Mouse (Mus musculus) 416B (cell line): ENCODE results near the gene Psme2.

Experiments
- DNase-seq: peaks from one replicate; pipeline ENCODE4 v3.0.0; 2011; ENCODE audit warnings: low read depth

Gene Psme2

GRCm38 (mm10) chr14:55596036-55596690 lies 5.2 kb upstream of the Psme2 start:
- no peak for DNase-seq

GRCm38 (mm10) chr14:55592226-55592625 lies 1.3 kb upstream of the Psme2 start:
- no peak for DNase-seq

- peak; percentile 96 for DNase-seq
Measured at GRCm38 (mm10) chr14:55591331-55591891, 498 bp upstream of the Psme2 start, which contains the start of gene Rnf31. Rnf31 (plus strand) TSS chr14:55591708.

GRCm38 (mm10) chr14:55589771-55590448 lies 1.0 kb downstream of the Psme2 start:
- DNase-seq = peak; percentile 57

GRCm38 (mm10) chr14:55589271-55589670 lies 1.6 kb downstream of the Psme2 start:
- DNase-seq = no peak

- DNase-seq = peak; percentile 84
Measured at GRCm38 (mm10) chr14:55586149-55586548, 4.8 kb downstream of the Psme2 start.

GRCm38 (mm10) chr14:55585566-55585960 lies 5.3 kb downstream of the Psme2 start:
- no peak for DNase-seq

- DNase-seq = peak; percentile 84
Measured at GRCm38 (mm10) chr14:55584702-55585565, 6.0 kb downstream of the Psme2 start, which contains the start of gene Emc9. Emc9 (minus strand) TSS chr14:55585302.

- no peak for DNase-seq
Measured at GRCm38 (mm10) chr14:55584303-55584701, 6.6 kb downstream of the Psme2 start.

- DNase-seq = peak; percentile 34
Measured at GRCm38 (mm10) chr14:55581981-55582681, 8.8 kb downstream of the Psme2 start.

GRCm38 (mm10) chr14:55580731-55581130 lies 10.2 kb downstream of the Psme2 start:
- no peak for DNase-seq

GRCm38 (mm10) chr14:55579511-55580496 lies 11.1 kb downstream of the Psme2 start:
- DNase-seq = no peak

- DNase-seq = peak; percentile 77
Measured at GRCm38 (mm10) chr14:55578668-55579269, 12.1 kb downstream of the Psme2 start.

- peak; percentile 88 for DNase-seq
Measured at GRCm38 (mm10) chr14:55577871-55578667, 12.8 kb downstream of the Psme2 start, which contains the start of gene Psme1. Psme1 (plus strand) TSS chr14:55578123.

- DNase-seq = no peak
Measured at GRCm38 (mm10) chr14:55576376-55576775, 14.5 kb downstream of the Psme2 start.

- DNase-seq = no peak
Measured at GRCm38 (mm10) chr14:55575711-55576110, 15.2 kb downstream of the Psme2 start.

GRCm38 (mm10) chr14:55575302-55575701 lies 15.6 kb downstream of the Psme2 start, which contains the start of gene Fitm1:
Fitm1 (plus strand) TSS chr14:55575617.
- no peak for DNase-seq

- no peak for DNase-seq
Measured at GRCm38 (mm10) chr14:55571760-55572159, 19.2 kb downstream of the Psme2 start.

GRCm38 (mm10) chr14:55570588-55570987 lies 20.3 kb downstream of the Psme2 start:
- no peak for DNase-seq
